Mouse (Mus musculus) erythroblast, embryonic 14.5 days (primary cell): Measurements from ENCODE around the gene Coq8a. TPM values are rescaled to one million over a fixed set of nuclear protein-coding genes. Genes with fewer than 3 reads are reported as not detected.

Experiments
- H3K27me3 ChIP-seq: 2 replicates; pipeline ENCODE4 v1.6.1; 2012; ENCODE audit warnings: inconsistent platforms; ENCODE audit not compliant: control insufficient read depth
- H3K36me3 ChIP-seq: 2 replicates; pipeline ENCODE4 v1.6.1; 2012; ENCODE audit warnings: mild to moderate bottlenecking, inconsistent platforms; ENCODE audit not compliant: control insufficient read depth
- H3K4me1 ChIP-seq: 2 replicates; pipeline ENCODE4 v1.6.1; 2012; ENCODE audit warnings: inconsistent platforms; ENCODE audit not compliant: control insufficient read depth
- H3K4me3 ChIP-seq: replicated peaks from 2 replicates; pipeline ENCODE3; 2012; ENCODE audit warnings: moderate library complexity, mild to moderate bottlenecking, inconsistent platforms
- H3K9me3 ChIP-seq: 2 replicates; pipeline ENCODE4 v1.6.1; 2012; ENCODE audit warnings: low read length, inconsistent platforms, mixed read lengths; ENCODE audit not compliant: control insufficient read depth
- GATA1 ChIP-seq: IDR thresholded peaks from 2 replicates; pipeline ENCODE4 v1.6.1; 2012; ENCODE audit warnings: low read length, inconsistent platforms, mixed read lengths
- TAL1 ChIP-seq: IDR thresholded peaks from 3 replicates; pipeline ENCODE4 v1.6.1; 2012; ENCODE audit warnings: low read length, inconsistent platforms, mixed read lengths
- polyA plus RNA-seq: library from polyadenylated mRNA; stranded (reverse); fragments of >175 nt; gene quantifications from 2 replicates; pipeline ENCODE4 v1.2.3, GENCODE M21; 2012

Coq8a gene
- polyA plus RNA-seq, 1 experiment = 0.41 TPM

DNA sequence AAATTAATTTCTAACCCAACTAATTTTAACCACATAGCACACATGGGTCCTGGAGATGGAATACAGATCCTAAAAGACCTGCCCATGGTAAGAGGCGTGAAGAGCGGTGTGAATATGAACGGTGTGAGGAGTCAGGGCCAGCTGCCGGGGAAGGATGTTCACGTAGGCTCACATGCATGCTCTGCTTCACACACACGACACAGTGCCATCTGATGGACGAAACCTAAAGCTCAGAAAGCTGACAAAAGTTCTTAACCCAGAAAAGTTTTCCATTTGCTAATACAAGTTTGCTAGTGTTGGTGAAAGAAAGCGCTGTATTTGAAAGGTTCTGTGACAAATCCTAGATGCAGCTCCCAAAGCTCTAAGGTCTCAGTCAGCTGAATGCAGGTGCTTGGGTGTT is 48.2 kb downstream of the Coq8a start:
- TF ChIP-seq TAL1 (no peak), GATA1 (no peak)
- peaks cover 86% of the 10 kb centered on the region for H3K36me3 ChIP-seq

DNA sequence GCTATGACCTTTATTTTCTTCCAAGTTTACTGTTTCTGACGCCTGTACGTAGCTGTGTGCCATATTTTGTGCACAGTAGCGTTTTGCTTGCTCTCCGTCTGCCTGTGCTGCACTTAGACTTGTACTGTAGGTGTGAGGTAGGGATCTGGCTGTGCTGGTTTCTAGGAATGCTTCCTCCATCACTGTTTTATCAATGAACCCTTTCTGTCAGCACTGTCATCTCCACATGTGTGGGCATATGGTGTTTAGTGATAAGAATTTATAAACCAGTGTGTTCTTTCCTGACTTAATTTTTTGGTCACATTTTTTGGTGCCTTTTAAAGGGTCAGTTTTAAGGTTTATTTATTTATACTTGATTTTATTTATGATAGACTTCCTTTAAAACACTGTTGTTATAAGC is 50.8 kb downstream of the Coq8a start:
- peaks cover 90% of the 10 kb centered on the region for H3K36me3 ChIP-seq

More for the DNA sequence above, 48.2 kb downstream of the Coq8a start:
- Histone ChIP-seq H3K4me1 (peaks cover 31% of the 10 kb centered on the region), H3K9me3 (no peaks in the 10 kb centered on the region), H3K4me3 (no peak overlapping the region), H3K27me3 (no peaks in the 10 kb centered on the region)

DNA sequence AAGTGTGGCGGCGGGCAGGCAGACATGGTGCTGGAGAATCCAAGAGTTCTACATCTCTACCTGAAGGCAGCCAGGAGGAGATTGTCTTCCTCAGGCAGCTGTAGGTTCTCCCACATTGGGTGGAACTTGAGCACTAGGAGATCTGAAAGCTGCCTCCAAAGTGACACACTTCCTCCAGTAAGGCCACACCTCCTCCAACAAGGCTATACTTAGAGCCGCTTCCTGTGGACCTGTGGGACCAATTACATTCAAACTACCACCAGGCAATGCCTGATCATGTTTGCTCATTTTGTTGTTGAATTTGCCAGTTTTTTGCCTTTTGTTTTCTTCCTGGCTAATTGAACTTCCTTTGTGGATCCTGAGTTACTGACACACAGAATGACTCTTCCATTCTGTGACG is 51.4 kb downstream of the Coq8a start:
- Histone ChIP-seq H3K9me3 (no peaks in the 10 kb centered on the region), H3K4me1 (peaks cover 32% of the 10 kb centered on the region), H3K4me3 (peak overlapping the region; percentile 44), H3K27me3 (no peaks in the 10 kb centered on the region), H3K36me3 (peaks cover 89% of the 10 kb centered on the region)
- TF ChIP-seq TAL1 (no peak), GATA1 (no peak)

More for the DNA sequence above, 50.8 kb downstream of the Coq8a start:
- Histone ChIP-seq H3K4me3 (peak overlapping the region; percentile 44), H3K4me1 (peaks cover 32% of the 10 kb centered on the region), H3K9me3 (no peaks in the 10 kb centered on the region), H3K27me3 (no peaks in the 10 kb centered on the region)
- TF ChIP-seq GATA1 = peak; percentile 58
- peak; percentile 83 for TF ChIP-seq TAL1

DNA sequence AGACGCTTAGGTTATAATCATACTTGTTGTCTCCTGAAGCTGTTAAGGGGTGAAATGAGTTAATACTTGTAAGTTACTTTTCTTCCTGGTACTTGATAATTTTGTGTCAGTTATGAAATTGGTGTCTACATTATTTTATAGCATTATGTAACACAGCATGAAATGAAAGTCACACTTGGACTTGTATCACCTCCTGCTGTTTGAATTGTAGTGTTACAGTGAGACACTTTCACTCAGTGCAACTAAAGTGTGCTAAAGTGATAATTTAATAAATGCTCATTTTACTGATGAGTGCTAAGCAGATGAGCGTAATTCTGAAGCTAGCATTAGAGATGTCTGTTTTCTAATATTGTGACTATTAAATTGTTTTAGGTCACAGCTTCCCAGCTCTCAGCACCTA is 58.4 kb downstream of the Coq8a start:
- Histone ChIP-seq H3K9me3 (no peaks in the 10 kb centered on the region), H3K27me3 (no peaks in the 10 kb centered on the region), H3K4me3 (no peak overlapping the region), H3K4me1 (peaks cover under 1% of the 10 kb centered on the region; the same call in 1 of the 2 replicates), H3K36me3 (peaks cover 93% of the 10 kb centered on the region)
- TF ChIP-seq GATA1 (no peak), TAL1 (no peak)

DNA sequence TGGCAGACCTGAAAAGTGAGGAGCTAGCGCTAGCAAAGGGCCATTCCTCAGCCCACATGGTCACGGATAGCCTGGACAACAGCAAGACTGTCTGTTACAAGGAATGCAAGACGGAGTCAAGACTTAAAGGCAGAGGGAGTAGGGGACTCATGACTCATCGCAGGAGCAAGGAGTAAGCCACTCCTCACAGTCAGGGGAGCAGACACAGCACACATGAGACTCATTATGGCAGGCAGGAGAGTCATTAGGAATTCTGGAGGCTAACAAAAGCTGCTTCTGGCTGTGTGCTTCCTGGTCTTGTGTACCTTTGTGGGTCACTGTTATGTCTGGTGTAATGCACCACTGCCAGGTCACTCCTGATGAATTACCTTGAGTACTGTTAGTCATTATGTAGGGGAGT is 60.2 kb downstream of the Coq8a start:
- Histone ChIP-seq H3K36me3 (peaks cover 87% of the 10 kb centered on the region), H3K4me1 (no peaks in the 10 kb centered on the region), H3K27me3 (no peaks in the 10 kb centered on the region), H3K9me3 (no peaks in the 10 kb centered on the region), H3K4me3 (no peak overlapping the region)
- TF ChIP-seq TAL1 (no peak), GATA1 (no peak)

DNA sequence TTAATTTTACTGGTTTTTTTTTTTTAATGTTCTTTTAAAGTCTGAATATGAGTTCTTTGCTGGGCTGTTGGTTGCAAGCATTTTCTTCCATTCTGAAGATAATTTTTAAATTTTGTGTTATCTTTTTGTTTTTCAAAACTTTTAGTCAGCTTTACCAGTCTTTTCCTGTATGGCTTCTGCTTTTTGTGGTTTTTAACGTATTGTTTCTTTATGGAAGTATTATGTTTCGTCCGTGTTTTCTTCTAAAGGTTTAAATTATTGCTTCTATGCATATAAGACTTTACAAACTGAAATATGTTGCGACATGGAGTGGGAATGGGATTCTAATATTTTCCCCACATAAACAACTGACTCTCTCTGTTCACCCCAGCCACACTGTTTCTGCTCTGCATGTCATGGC is 67.2 kb downstream of the Coq8a start:
- Histone ChIP-seq H3K4me1 (no peaks in the 10 kb centered on the region), H3K27me3 (no peaks in the 10 kb centered on the region), H3K4me3 (no peak overlapping the region), H3K36me3 (peaks cover 54% of the 10 kb centered on the region), H3K9me3 (no peaks in the 10 kb centered on the region)
- no peak for TF ChIP-seq GATA1
- TF ChIP-seq TAL1 = no peak

DNA sequence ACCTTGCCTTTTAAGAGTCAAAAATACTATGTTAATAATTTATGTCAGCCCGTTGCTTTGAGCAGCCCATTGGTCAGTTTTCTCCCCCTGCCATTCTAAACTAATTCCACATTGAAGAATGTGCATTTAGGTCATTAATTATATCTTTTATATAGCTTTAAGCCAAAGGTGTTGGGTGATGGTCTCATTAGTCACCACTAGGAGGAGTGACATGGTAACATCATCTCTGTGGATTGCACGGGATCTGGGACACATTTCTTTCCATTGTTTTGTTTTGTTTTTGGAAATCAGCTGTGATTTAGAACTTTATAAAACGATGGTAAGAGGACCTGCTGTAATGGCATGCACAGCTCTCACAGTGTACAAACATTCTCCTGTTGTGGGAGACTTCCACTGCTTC is 68.0 kb downstream of the Coq8a start:
- Histone ChIP-seq H3K4me3 (no peak overlapping the region), H3K9me3 (no peaks in the 10 kb centered on the region), H3K4me1 (no peaks in the 10 kb centered on the region), H3K36me3 (peaks cover 47% of the 10 kb centered on the region), H3K27me3 (no peaks in the 10 kb centered on the region)
- no peak for TF ChIP-seq TAL1
- no peak for TF ChIP-seq GATA1

DNA sequence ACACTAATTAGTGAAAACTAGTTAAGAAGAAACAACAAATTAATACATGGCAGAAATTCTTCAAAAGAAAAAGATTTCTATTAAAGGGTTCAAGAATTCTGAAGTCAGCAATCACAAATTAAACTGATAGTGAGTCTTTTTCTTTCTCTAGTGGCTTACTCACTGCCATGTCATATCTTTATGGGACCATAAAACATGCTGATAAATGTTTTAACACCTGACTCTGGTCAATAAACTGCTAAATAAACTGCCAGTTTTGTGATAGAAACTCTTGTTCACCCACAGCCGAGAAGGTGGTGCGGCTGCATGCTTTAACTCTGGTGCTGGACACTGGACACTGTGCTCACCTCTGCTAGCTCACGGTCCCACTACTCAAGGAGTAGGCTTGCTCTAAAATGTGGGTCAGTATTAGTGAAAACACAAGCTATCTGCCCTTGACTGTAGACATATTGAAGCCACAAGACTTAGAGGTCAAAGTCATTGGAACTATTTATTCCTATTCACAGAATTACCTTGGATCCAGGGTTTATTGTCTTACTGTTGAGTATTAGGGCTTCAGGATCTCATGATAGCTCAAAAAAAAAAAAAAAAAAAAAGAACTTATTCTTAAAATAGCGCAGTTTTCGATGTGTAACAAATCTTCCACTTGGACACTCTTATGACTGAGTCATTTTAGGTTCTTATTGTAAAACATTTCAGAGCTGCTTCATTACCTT is 71.2 kb downstream of the Coq8a start:
- Histone ChIP-seq H3K36me3 (peaks cover 35% of the 10 kb centered on the region), H3K4me3 (no peak overlapping the region), H3K9me3 (no peaks in the 10 kb centered on the region), H3K27me3 (no peaks in the 10 kb centered on the region), H3K4me1 (no peaks in the 10 kb centered on the region; the same call in 1 of the 2 replicates)
- TF ChIP-seq TAL1 (no peak), GATA1 (no peak)

DNA sequence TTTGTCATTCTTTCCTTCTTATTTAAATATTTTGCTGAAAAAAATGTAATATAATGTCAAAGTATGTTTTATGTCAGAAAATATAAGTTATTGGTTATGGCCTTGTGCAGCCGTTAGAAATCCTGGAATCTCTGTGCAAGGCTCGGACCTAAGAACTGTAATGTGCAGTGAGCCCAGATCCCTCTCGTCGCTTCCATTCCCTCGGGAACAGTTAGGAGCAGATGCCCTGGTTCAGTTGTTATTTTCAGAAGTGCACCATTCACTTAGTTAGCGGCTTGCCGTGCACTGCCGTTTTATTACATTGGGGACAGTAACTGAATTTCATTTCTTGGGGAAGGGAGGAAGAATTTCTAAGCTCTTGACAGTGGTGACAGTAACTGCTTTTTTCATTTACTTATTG is 81.2 kb downstream of the Coq8a start:
- Histone ChIP-seq H3K27me3 (no peaks in the 10 kb centered on the region), H3K9me3 (no peaks in the 10 kb centered on the region), H3K36me3 (peaks cover 58% of the 10 kb centered on the region), H3K4me1 (no peaks in the 10 kb centered on the region), H3K4me3 (no peak overlapping the region)
- TF ChIP-seq TAL1 = no peak
- no peak for TF ChIP-seq GATA1

DNA sequence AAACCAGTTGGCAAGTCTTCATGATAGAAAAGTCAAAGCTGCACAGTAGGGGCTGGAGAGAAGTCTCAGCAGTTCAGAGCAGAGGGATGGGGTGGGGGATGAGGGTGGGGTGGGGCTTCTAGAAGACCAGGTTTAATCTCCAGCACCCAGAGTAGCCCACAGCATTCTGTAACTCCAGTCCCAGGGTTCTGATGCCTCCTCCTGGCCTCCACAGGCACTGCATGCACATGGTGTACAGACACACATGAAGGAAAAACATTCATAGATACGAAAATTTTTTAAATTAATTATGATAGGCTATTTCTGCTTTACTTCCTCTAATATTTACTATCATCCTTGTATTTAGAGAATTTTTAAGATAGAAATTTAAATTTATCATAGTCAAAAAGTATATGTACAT is 82.9 kb downstream of the Coq8a start:
- H3K4me1 ChIP-seq = no peaks in the 10 kb centered on the region
- H3K27me3 ChIP-seq = no peaks in the 10 kb centered on the region
- H3K9me3 ChIP-seq = no peaks in the 10 kb centered on the region
- H3K36me3 ChIP-seq = peaks cover 65% of the 10 kb centered on the region
- TF ChIP-seq GATA1 = no peak
- TF ChIP-seq TAL1 = no peak
- H3K4me3 ChIP-seq = no peak overlapping the region

Other genes starting within 250 kb of the Coq8a start
- gene Cdc42bpa, start 239.1 kb downstream of the Coq8a start, polyA plus RNA-seq = 2.3 and 3.0 TPM in 2 replicates
- gene Psen2, start 63.8 kb upstream of the Coq8a start, polyA plus RNA-seq = 0.46 and 0.60 TPM in 2 replicates
- 0.03 and 0.04 TPM in 2 replicates for gene Itpkb, start 130.9 kb upstream of the Coq8a start, polyA plus RNA-seq